ENCODE assay signal across 8 mouse cellular contexts in genomic region chrX:12151269-12151995, GRCm38 (mm10). TPM values are rescaled to one million over a fixed set of nuclear protein-coding genes. Genes with fewer than 3 reads are reported as not detected.
A peak's percentile ranks its signal among the peaks of the same experiment; 100 is the strongest.
DNase-seq lines count a peak whose midpoint lies in the region; ATAC-seq and TF ChIP-seq lines count a peak whose summit lies in the region.

No protein-coding gene starts in this region.

- no peak for TF ChIP-seq POLR2A in brain, embryonic 14.5 days (IDR thresholded peaks at IDR 0.05; ENCODE audit: borderline replicate concordance, extremely low read depth, insufficient read depth, insufficient read length, poor library complexity, severe bottlenecking)

- no peak for TF ChIP-seq CTCF in lung, embryonic 14.5 days (IDR thresholded peaks at IDR 0.05; ENCODE audit: low read depth)
- no peak for TF ChIP-seq CTCF in brain, embryonic 14.5 days (IDR thresholded peaks at IDR 0.05; ENCODE audit: borderline replicate concordance, extremely low read depth, insufficient read depth, insufficient read length)
- no peak for TF ChIP-seq CTCF in forebrain, postnatal 0 days (IDR thresholded peaks at IDR 0.05; ENCODE audit: low read depth)

- peaks cover 18% of the 10 kb centered on the region for H3K27me3 ChIP-seq in lung, embryonic 14.5 days (ENCODE audit: insufficient read depth, low read length)
- no peaks in the 10 kb centered on the region for H3K27me3 ChIP-seq in forebrain, postnatal 0 days (ENCODE audit: insufficient read depth, low read length)

- no peaks in the 10 kb centered on the region for H3K4me1 ChIP-seq in lung, embryonic 14.5 days (ENCODE audit: insufficient read depth)
- no peaks in the 10 kb centered on the region for H3K4me1 ChIP-seq in forebrain, postnatal 0 days (ENCODE audit: insufficient read depth)

- WGBS in lung, embryonic 14.5 days: 6% methylated on average over 43 of the region's 43 CpGs
- 5% methylated on average over 43 of the region's 43 CpGs for WGBS in forebrain, postnatal 0 days

- H3K27ac ChIP-seq in lung, embryonic 14.5 days (ENCODE audit: low read depth): no peak overlapping the region
- no peak overlapping the region for H3K27ac ChIP-seq in forebrain, postnatal 0 days (ENCODE audit: low read depth, low read length)

- no peak for DNase-seq in lung, embryonic 14.5 days
- no peak for DNase-seq in lung, postnatal 14 days
- DNase-seq in brain, embryonic 14.5 days (ENCODE audit: low read depth): peak; percentile 77
- peak; percentile 81 for DNase-seq in forebrain, postnatal 0 days
- peak; percentile 49 for DNase-seq in liver
- DNase-seq in retina, postnatal 1 day: peak; percentile 66
- DNase-seq in frontal cortex, postnatal 25 days (ENCODE audit: low spot score in 2 of 2): no peak
- DNase-seq in layer of hippocampus, postnatal 10 days (ENCODE audit: low spot score in 2 of 2): no peak

- no peak for ATAC-seq in lung, embryonic 14.5 days (ENCODE audit: insufficient read depth)
- ATAC-seq in forebrain, postnatal 0 days: peak; percentile 84

- H3K36me3 ChIP-seq in lung, embryonic 14.5 days (ENCODE audit: insufficient read depth): no peaks in the 10 kb centered on the region
- H3K36me3 ChIP-seq in forebrain, postnatal 0 days (ENCODE audit: insufficient read depth): no peaks in the 10 kb centered on the region

- H3K4me3 ChIP-seq in lung, embryonic 14.5 days (ENCODE audit: low read depth, low read length): peak overlapping the region; percentile 22
- H3K4me3 ChIP-seq in forebrain, postnatal 0 days (ENCODE audit: low read depth, low read length): peak overlapping the region; percentile 34

- peak overlapping the region; percentile 36 for H3K9ac ChIP-seq in lung, embryonic 14.5 days
- peak overlapping the region; percentile 43 for H3K9ac ChIP-seq in forebrain, postnatal 0 days

- H3K9me3 ChIP-seq in lung, embryonic 14.5 days (ENCODE audit: low read depth, low read length): no peaks in the 10 kb centered on the region
- no peaks in the 10 kb centered on the region for H3K9me3 ChIP-seq in forebrain, postnatal 0 days (ENCODE audit: low read length)

- H3K4me2 ChIP-seq in lung, embryonic 14.5 days: peak overlapping the region; percentile 65
- H3K4me2 ChIP-seq in forebrain, postnatal 0 days (ENCODE audit: low read depth): peak overlapping the region; percentile 50

RNA-seq across cellular contexts. Expression of gene Bcor, which starts 8.7 kb away (rescaled TPM):
- 27.8 and 28.9 TPM in 2 replicates for polyA plus RNA-seq in lung, embryonic 14.5 days (2014; fragmentation: Nextera tagmentation; extraction: Ambion mirVana)
- 18.3 and 29.3 TPM in 2 replicates for polyA plus RNA-seq in brain, embryonic 14.5 days (2012; rRNA removed)
- 32.1 and 33.5 TPM in 2 replicates for total RNA-seq in forebrain, postnatal 0 days (2014; rRNA removed)
- 10.3 and 10.5 TPM in 2 replicates for polyA plus RNA-seq in forebrain, postnatal 0 days (2015; fragmentation: Nextera tagmentation; extraction: Ambion mirVana)
- 10 to 100 TPM; 18.2 to 18.5 TPM for total RNA-seq in layer of hippocampus, postnatal 10 days (2021)

Comparison
In these comparisons a context has a peak if more than half of its experiments do, and no peak if none do; other contexts are left out.
1. DNase-seq: peak in brain, embryonic 14.5 days (single experiment), forebrain, postnatal 0 days (single experiment), liver (single experiment) and retina, postnatal 1 day (single experiment); none in lung, embryonic 14.5 days (single experiment), lung, postnatal 14 days (single experiment), frontal cortex, postnatal 25 days (0 of 2) and layer of hippocampus, postnatal 10 days (0 of 2).